Mouse (Mus musculus) brain, embryonic 14.5 days (tissue): ENCODE measurements around the gene Fads2.

Experiments used
- CTCF ChIP-seq: fragments of 200-500 bp; IDR thresholded peaks from 2 replicates; pipeline ENCODE4 v1.5.1; 2012; ENCODE audit warnings: inconsistent platforms, mild to moderate bottlenecking, moderate library complexity, borderline replicate concordance; ENCODE audit not compliant: insufficient read depth, insufficient read length; ENCODE audit errors: extremely low read depth
- POLR2A ChIP-seq: fragments of 200-500 bp; IDR thresholded peaks from 2 replicates; pipeline ENCODE4 v1.6.1; 2012; ENCODE audit warnings: mild to moderate bottlenecking, inconsistent platforms, borderline replicate concordance; ENCODE audit not compliant: poor library complexity, insufficient read depth, insufficient read length, severe bottlenecking; ENCODE audit errors: extremely low read depth

GRCm38 (mm10) chr19:10054361-10055075, 47.0 kb downstream of the Fads2 start:
- TF ChIP-seq POLR2A (no peak), CTCF (no peak)
